Mouse (Mus musculus): ENCODE results near the gene Dhrs4. TPM values are rescaled to one million over a fixed set of nuclear protein-coding genes. Genes with fewer than 3 reads are reported as not detected.

Dhrs4 gene
- polyA plus RNA-seq, 1 experiment from 2014 or later = 42.7 TPM

DNA sequence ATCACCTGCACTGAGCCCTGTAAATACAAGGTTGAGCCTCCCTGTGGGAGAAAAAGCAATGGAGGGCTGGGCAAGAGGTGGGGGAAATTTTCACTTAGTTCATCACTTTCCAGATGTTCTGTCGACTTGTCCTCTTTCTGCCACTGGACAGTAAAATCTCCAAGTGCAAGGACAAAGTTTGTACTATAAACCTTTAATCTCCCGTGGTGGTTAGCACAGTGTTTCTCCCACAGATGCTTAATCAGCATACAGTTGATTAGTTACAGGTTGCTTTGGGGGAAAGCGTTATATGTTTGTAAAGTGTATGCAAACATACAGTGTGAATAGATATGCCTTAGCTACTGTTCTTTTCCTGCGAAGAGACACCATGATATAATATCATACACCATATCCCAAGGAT, 12.1 kb upstream of the Dhrs4 start:
- 84% methylated on average over 4 of the region's 4 CpGs for WGBS
- ATAC-seq (ENCODE audit: low FRiP score) = no peak
- Histone ChIP-seq H3K36me3 (no peaks in the 10 kb centered on the region), H3K9me3 (replicated peaks) (no peaks in the 10 kb centered on the region), H3K4me3 (no peak overlapping the region), H3K4me1 (0 out of 2 replicates have a peak, but pooled peaks cover 7% of the 10 kb centered on the region), H3K4me2 (replicated peaks) (no peak overlapping the region), H3K27me3 (no peaks in the 10 kb centered on the region), H3K27ac (no peak overlapping the region), H3K9ac (no peak overlapping the region)

DNA sequence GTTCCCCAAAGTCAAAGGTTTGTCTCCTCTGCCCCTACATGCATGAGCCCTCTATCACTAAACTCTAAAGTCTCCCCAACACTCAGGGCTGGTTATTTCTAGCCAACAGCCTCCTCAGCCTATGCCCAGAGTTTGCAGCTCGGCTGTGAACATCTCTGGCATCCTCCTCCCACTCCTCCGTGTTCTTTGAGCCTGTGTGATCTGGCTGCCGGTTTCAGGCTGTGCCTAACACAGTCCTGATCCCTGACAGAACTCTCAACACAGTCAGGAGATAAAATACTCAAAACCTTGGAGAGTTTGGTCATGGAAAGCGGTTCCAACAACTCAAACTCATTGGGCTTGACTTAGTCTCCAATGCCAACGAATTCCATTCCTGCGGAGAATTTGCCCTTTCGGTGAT, 11.4 kb upstream of the Dhrs4 start:
- ATAC-seq (ENCODE audit: low FRiP score) = no peak
- Histone ChIP-seq H3K4me2 (replicated peaks) (no peak overlapping the region), H3K36me3 (no peaks in the 10 kb centered on the region), H3K27me3 (no peaks in the 10 kb centered on the region; the same call in 1 of the 2 replicates), H3K9me3 (replicated peaks) (no peaks in the 10 kb centered on the region), H3K4me1 (0 out of 2 replicates have a peak, but pooled peaks cover 7% of the 10 kb centered on the region), H3K9ac (no peak overlapping the region), H3K4me3 (no peak overlapping the region), H3K27ac (no peak overlapping the region)
- WGBS = 80% methylated on average over 7 of the region's 7 CpGs

DNA sequence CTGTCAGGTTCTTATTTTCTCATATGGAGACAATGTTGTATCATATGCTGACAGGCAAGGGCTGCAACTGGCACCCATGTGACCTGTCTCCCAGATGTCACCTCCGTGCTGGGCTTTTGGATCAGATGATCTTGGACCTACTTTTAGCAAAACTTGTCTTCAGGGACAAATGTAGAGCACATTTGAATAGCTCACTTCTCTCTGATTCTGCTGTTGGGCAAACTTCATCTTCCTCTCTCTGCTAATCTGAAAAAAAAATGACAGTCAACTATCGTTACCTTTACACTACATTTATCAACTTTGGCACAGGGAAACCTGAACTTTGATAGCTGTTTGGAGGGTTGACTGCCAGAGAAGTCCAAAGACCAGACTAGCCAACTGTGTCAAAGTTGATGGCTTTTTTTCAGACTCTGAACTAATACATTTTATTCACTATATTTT, 10.2 kb upstream of the Dhrs4 start:
- Histone ChIP-seq H3K4me2 (replicated peaks) (no peak overlapping the region), H3K4me3 (no peak overlapping the region), H3K27ac (no peak overlapping the region), H3K9me3 (replicated peaks) (no peaks in the 10 kb centered on the region), H3K9ac (no peak overlapping the region), H3K36me3 (no peaks in the 10 kb centered on the region), H3K4me1 (0 out of 2 replicates have a peak, but pooled peaks cover 7% of the 10 kb centered on the region), H3K27me3 (no peaks in the 10 kb centered on the region; the same call in 1 of the 2 replicates)
- WGBS = 89% methylated on average over 2 of the region's 2 CpGs
- ATAC-seq (ENCODE audit: low FRiP score) = no peak

DNA sequence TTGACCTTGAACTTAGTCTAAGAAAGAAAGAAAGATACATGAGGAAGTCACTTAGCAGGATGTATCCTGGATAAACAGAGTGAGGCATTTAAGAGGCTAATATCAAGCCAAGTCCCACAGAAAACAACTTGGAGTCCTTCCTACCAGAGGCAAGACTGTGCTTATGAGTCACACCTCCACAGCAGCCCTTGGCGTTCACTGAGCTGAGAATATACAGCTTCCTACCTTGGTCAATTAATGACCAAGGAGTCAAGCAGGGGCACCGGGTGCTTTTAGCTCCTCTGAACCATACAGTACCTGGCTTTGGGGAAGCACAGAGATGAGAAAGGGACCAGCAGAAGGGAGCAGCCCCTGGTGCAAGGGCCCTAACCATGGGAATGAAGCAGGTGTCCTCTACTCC, 9.5 kb upstream of the Dhrs4 start:
- Histone ChIP-seq H3K36me3 (no peaks in the 10 kb centered on the region), H3K4me1 (0 out of 2 replicates have a peak, but pooled peaks cover 7% of the 10 kb centered on the region), H3K9ac (no peak overlapping the region), H3K4me2 (replicated peaks) (no peak overlapping the region), H3K4me3 (no peak overlapping the region), H3K27me3 (no peaks in the 10 kb centered on the region; the same call in 1 of the 2 replicates), H3K9me3 (replicated peaks) (no peaks in the 10 kb centered on the region), H3K27ac (no peak overlapping the region)
- no peak for ATAC-seq (ENCODE audit: low FRiP score)
- WGBS = 83% methylated on average over 2 of the region's 2 CpGs

DNA sequence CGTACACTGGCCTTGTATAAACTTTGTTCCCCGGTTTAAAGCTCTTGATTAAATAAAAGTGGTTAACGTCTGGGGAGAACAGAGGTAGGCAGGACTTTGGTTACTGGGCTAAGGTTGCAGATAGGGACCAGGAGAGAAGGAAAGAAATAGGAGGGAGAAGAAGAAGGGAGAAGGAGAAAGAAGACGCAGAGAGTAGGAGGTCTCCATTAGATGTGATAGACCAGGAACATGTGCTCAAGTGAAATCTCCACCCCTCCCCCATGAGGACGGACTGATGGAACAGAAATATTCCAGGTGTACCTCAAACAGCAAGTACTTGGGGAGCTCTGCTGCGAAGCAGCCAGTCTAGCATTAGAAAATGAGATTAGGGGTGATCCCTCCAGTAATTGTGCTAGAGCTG, 8.7 kb upstream of the Dhrs4 start:
- no peaks in the 10 kb centered on the region; the same call in 1 of the 2 replicates for H3K27me3 ChIP-seq
- H3K4me3 ChIP-seq = no peak overlapping the region
- no peaks in the 10 kb centered on the region for H3K36me3 ChIP-seq
- H3K9ac ChIP-seq = no peak overlapping the region
- H3K27ac ChIP-seq = no peak overlapping the region
- 81% methylated on average over 6 of the region's 6 CpGs for WGBS
- H3K4me1 ChIP-seq = 0 out of 2 replicates have a peak, but pooled peaks cover 7% of the 10 kb centered on the region
- no peak for ATAC-seq (ENCODE audit: low FRiP score)
- no peak overlapping the region for H3K4me2 ChIP-seq (replicated peaks)
- no peaks in the 10 kb centered on the region for H3K9me3 ChIP-seq (replicated peaks)

DNA sequence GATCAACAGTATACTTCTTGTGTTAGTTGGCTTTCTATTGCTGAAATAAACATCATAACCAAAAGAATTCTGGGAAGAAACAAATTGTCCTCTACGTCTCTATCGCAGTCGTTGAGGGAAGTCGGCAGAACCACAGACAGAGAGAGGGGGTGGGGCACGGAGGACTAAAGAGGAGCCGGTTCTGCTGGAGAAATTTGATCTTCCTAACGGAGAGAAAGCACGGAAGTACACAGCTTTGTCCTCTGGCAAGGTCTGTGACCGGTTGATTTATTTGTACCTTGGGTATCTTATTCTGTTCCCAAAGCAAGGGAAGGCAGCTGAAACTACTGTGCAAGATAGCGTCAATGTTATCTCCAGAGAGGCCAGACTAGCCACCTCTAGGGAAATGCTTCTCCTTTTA, 7.8 kb upstream of the Dhrs4 start:
- no peaks in the 10 kb centered on the region for H3K9me3 ChIP-seq (replicated peaks)
- no peak overlapping the region for H3K9ac ChIP-seq
- no peak for ATAC-seq (ENCODE audit: low FRiP score)
- peak overlapping the region; percentile 25; the same call in 1 of the 2 replicates for H3K4me2 ChIP-seq (replicated peaks)
- H3K27ac ChIP-seq = no peak overlapping the region
- no peak overlapping the region for H3K4me3 ChIP-seq
- no peaks in the 10 kb centered on the region for H3K36me3 ChIP-seq
- 12% methylated on average over 10 of the region's 10 CpGs for WGBS
- H3K27me3 ChIP-seq = no peaks in the 10 kb centered on the region; the same call in 1 of the 2 replicates
- H3K4me1 ChIP-seq = 0 out of 2 replicates have a peak, but pooled peaks cover 7% of the 10 kb centered on the region

DNA sequence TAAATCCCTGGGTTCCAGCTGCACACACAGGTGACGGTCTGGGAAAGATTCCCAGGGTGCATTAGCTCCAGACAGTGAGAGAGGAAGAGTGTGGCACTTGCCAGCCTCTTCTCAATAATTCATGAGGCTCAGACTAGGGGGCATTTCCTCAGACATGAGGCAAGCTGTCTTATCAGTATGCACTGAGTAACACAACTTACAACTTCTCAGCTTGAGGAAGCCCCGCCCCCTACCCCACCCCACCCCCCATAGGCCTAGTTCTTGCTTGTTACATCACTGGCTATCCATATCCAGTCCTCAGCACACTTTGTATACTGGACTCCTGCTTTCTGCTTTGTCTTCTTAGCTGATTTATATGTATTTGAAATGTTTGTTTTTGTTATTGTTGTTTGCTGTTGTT, 2.9 kb upstream of the Dhrs4 start:
- Histone ChIP-seq H3K27ac (no peak overlapping the region), H3K9me3 (replicated peaks) (no peaks in the 10 kb centered on the region), H3K9ac (no peak overlapping the region), H3K4me3 (no peak overlapping the region), H3K27me3 (no peaks in the 10 kb centered on the region; the same call in 1 of the 2 replicates), H3K4me1 (0 out of 2 replicates have a peak, but pooled peaks cover 7% of the 10 kb centered on the region), H3K36me3 (no peaks in the 10 kb centered on the region), H3K4me2 (replicated peaks) (no peak overlapping the region)
- WGBS = 72% methylated on average over 2 of the region's 2 CpGs
- ATAC-seq (ENCODE audit: low FRiP score) = no peak

DNA sequence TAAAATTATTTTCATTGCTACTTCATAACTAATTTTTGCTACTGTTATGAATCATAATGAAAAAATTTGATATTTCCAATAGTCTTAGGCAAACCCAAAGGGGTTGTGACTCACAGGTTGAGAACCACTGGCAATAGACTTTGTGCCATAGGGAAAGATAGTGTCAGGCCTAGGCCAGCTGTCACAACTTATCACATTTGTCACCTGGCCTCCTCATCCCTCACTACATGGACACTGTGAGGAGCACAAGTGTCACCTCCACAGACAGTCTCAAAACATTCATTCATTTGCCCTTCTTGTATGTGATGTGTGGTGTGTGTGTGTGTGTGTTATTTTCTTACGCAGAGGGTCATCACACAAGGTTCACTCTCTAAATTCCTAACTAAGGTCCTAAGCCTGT, 1.1 kb upstream of the Dhrs4 start:
- WGBS = 96% methylated on average over 1 of the region's 1 CpGs
- ATAC-seq (ENCODE audit: low FRiP score) = no peak

DNA sequence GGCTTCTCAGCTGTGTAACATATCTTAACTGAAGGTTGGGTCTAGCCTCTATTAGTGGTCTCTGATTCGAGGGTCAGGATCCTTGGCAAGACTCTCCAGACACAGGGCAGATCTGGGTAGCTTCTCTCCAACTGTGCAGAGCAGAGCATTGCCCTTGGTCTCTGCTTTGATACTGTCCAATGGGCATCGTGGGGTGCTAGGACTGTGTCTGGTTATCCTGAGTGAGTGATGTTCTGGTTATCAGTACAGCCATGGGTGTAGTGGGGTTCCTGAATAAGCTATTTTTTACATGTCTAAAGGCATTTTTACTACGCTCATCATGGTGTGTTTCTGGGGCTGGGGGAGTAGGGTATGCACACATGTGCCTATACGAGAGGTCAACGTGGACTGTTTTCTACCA, 729 bp upstream of the Dhrs4 start:
- no peak for ATAC-seq (ENCODE audit: low FRiP score)
- Histone ChIP-seq H3K4me2 (replicated peaks) (no peak overlapping the region), H3K9me3 (replicated peaks) (no peaks in the 10 kb centered on the region), H3K27me3 (no peaks in the 10 kb centered on the region), H3K27ac (no peak overlapping the region), H3K4me3 (no peak overlapping the region), H3K36me3 (no peaks in the 10 kb centered on the region), H3K9ac (no peak overlapping the region), H3K4me1 (0 out of 2 replicates have a peak, but pooled peaks cover 3% of the 10 kb centered on the region)
- WGBS = 93% methylated on average over 5 of the region's 5 CpGs

More for the DNA sequence above, 1.1 kb upstream of the Dhrs4 start:
- Histone ChIP-seq H3K4me1 (0 out of 2 replicates have a peak, but pooled peaks cover 3% of the 10 kb centered on the region), H3K36me3 (no peaks in the 10 kb centered on the region), H3K4me2 (replicated peaks) (no peak overlapping the region), H3K4me3 (no peak overlapping the region), H3K27ac (no peak overlapping the region), H3K9ac (no peak overlapping the region), H3K9me3 (replicated peaks) (no peaks in the 10 kb centered on the region), H3K27me3 (no peaks in the 10 kb centered on the region)

DNA sequence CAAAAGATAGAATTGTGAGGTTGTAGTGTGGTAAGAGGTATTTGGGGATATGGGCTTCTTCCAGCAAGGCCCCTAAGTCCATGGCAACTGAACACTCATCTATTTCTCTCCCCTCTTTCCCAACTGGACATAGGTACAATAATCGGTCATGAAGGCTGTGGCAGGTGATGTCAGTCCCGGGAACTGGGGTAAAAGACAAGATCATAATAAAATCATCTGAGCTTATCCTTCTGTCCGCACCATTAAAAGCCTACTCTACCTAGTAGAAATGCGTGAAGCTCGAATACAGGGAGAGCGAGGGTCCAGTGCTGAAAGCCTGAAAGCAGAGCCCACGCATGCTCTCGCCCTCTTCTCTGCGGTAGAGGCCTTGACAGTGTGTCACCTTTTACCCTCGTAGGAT, 1.1 kb downstream of the Dhrs4 start:
- no peak for ATAC-seq (ENCODE audit: low FRiP score)
- Histone ChIP-seq H3K36me3 (no peaks in the 10 kb centered on the region), H3K9ac (no peak overlapping the region), H3K4me3 (no peak overlapping the region), H3K4me1 (0 out of 2 replicates have a peak, but pooled peaks cover 3% of the 10 kb centered on the region), H3K27ac (no peak overlapping the region), H3K9me3 (replicated peaks) (no peaks in the 10 kb centered on the region), H3K4me2 (replicated peaks) (peak overlapping the region; percentile 56; the same call in 1 of the 2 replicates), H3K27me3 (no peaks in the 10 kb centered on the region)
- 96% methylated on average over 10 of the region's 10 CpGs for WGBS

DNA sequence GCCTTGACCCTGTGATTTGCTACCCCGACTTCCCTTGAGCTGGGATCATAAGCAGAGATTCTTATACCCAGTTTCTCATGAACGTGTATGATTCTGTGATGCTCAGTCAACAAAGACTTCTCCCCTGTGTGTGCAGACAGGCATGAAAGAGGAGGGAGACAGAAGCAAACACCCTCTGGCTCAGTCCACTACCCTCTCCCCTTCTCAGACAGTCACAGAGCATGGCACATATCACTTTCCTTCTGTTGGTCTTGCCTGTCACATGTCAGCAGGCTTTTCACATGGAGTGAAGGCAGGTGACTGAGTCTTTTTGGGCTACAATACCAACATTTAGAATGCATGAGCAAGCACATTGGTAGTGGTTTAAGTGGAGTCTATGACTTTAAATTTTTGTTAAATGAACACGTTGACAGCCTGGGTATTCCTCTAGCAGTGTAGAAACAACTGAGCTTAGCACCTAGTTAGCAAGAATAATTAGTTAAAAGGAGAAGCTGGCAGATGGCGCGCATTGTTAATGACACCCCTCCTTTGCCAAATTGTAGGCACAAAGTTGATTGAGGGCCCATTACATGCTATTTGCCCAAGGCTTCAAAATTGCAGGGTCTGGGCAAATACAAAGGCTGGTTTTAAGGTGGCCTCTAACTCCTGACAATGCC, 6.0 kb downstream of the Dhrs4 start:
- no peak for ATAC-seq (ENCODE audit: low FRiP score)
- H3K4me3 ChIP-seq = no peak overlapping the region
- H3K27me3 ChIP-seq = no peaks in the 10 kb centered on the region
- WGBS = 81% methylated on average over 5 of the region's 5 CpGs
- no peaks in the 10 kb centered on the region for H3K9me3 ChIP-seq (replicated peaks)
- no peaks in the 10 kb centered on the region for H3K36me3 ChIP-seq
- no peaks in the 10 kb centered on the region for H3K4me1 ChIP-seq
- H3K27ac ChIP-seq = no peak overlapping the region
- no peak overlapping the region for H3K4me2 ChIP-seq (replicated peaks)
- H3K9ac ChIP-seq = no peak overlapping the region

DNA sequence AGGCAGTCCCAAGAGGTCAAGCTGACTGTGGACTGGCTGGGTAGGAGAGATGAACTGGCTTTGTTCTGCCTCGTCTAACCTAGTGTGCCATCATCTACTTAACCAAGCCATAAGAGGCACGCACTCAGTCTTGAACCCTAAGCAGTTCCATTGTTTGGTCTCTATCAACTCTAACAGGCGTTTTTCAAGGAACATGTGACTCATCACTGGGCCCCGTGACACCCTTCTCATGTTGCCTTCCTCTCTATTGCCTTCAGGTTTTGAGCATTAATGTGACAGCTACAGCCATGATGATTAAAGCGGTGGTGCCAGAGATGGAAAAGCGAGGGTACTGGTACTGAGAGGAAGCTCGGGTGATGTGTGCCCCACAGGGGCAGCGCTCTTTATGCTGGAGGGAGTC, 8.3 kb downstream of the Dhrs4 start:
- H3K9ac ChIP-seq = no peak overlapping the region
- no peaks in the 10 kb centered on the region for H3K27me3 ChIP-seq
- ATAC-seq (ENCODE audit: low FRiP score) = no peak
- 88% methylated on average over 8 of the region's 8 CpGs for WGBS
- H3K36me3 ChIP-seq = no peaks in the 10 kb centered on the region
- H3K27ac ChIP-seq = no peak overlapping the region
- no peak overlapping the region for H3K4me2 ChIP-seq (replicated peaks)
- no peaks in the 10 kb centered on the region for H3K9me3 ChIP-seq (replicated peaks)
- H3K4me1 ChIP-seq = peaks cover 8% of the 10 kb centered on the region
- H3K4me3 ChIP-seq = no peak overlapping the region

All from hindbrain, embryonic 12.5 days (tissue).